Mouse (Mus musculus): ENCODE measurements at regions not wholly inside any gene's neighbourhood (a gene's known extent, or its start where the extent isn't known, plus 50 kb on each side); places are given as distances from the start of the nearest gene placed in this dataset.

- Histone ChIP-seq H3K4me1 (ENCODE audit: control insufficient read depth, insufficient read depth, low read length) (no peaks in the 10 kb centered on the region), H3K27me3 (ENCODE audit: control insufficient read depth, insufficient read depth, low read length) (no peaks in the 10 kb centered on the region), H3K36me3 (ENCODE audit: control insufficient read depth, insufficient read depth, low read length) (no peaks in the 10 kb centered on the region), H3K4me2 (replicated peaks; ENCODE audit: low read depth, low read length) (no peak overlapping the region), H3K27ac (ENCODE audit: low read depth, low read length) (no peak overlapping the region), H3K9me3 (ENCODE audit: control insufficient read depth, low read length) (no peaks in the 10 kb centered on the region), H3K9ac (ENCODE audit: low read depth, low read length) (no peak overlapping the region), H3K4me3 (ENCODE audit: low read length) (no peak overlapping the region)
- no peak for ATAC-seq (ENCODE audit: low FRiP score, low TSS enrichment)
- WGBS, result 47% methylated on average over 8 of the region's 8 CpGs
Observed at GRCm38 (mm10) chr2:75512422-75513170, 146.5 kb upstream of the Hnrnpa3 start.

GRCm38 (mm10) chr2:75514171-75514570 lies 144.9 kb upstream of the Hnrnpa3 start:
- no peak overlapping the region for H3K4me2 ChIP-seq (replicated peaks; ENCODE audit: low read depth, low read length)
- no peak overlapping the region for H3K4me3 ChIP-seq (ENCODE audit: low read length)
- no peak overlapping the region for H3K27ac ChIP-seq (ENCODE audit: low read depth, low read length)
- no peak for ATAC-seq (ENCODE audit: low FRiP score, low TSS enrichment)
- no peak overlapping the region for H3K9ac ChIP-seq (ENCODE audit: low read depth, low read length)
- H3K4me1 ChIP-seq (ENCODE audit: control insufficient read depth, insufficient read depth, low read length), result no peaks in the 10 kb centered on the region
- H3K27me3 ChIP-seq (ENCODE audit: control insufficient read depth, insufficient read depth, low read length), result no peaks in the 10 kb centered on the region
- no peaks in the 10 kb centered on the region for H3K36me3 ChIP-seq (ENCODE audit: control insufficient read depth, insufficient read depth, low read length)
- WGBS, result 57% methylated on average over 6 of the region's 6 CpGs
- no peaks in the 10 kb centered on the region for H3K9me3 ChIP-seq (ENCODE audit: control insufficient read depth, low read length)

DNA sequence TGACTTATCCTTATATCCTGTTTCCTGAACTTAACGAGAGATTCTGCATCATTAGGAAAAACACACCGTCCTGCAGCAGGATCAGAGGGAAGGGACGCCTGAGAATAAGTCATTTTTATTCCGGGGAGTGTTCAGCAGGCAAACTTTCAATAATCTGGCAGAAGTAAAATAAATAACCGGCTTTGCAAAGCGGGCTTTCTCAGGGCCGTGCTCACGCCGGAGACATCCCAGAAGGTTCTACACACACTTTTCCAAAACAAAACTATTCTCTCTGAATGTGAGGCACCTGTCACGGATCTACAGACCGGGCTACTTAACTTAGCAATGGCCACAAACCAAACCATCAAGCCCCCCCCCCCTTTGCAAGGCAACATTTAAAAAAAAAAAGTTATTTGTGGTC lies 142.8 kb upstream of the Hnrnpa3 start:
- no peak for ATAC-seq (ENCODE audit: low FRiP score, low TSS enrichment)
- no peaks in the 10 kb centered on the region for H3K36me3 ChIP-seq (ENCODE audit: control insufficient read depth, insufficient read depth, low read length)
- H3K27ac ChIP-seq (ENCODE audit: low read depth, low read length), result no peak overlapping the region
- 29% methylated on average over 11 of the region's 11 CpGs for WGBS
- H3K4me1 ChIP-seq (ENCODE audit: control insufficient read depth, insufficient read depth, low read length), result no peaks in the 10 kb centered on the region
- H3K4me2 ChIP-seq (replicated peaks; ENCODE audit: low read depth, low read length), result no peak overlapping the region
- no peak overlapping the region for H3K9ac ChIP-seq (ENCODE audit: low read depth, low read length)
- no peak overlapping the region for H3K4me3 ChIP-seq (ENCODE audit: low read length)
- no peaks in the 10 kb centered on the region for H3K27me3 ChIP-seq (ENCODE audit: control insufficient read depth, insufficient read depth, low read length)
- H3K9me3 ChIP-seq (ENCODE audit: control insufficient read depth, low read length), result no peaks in the 10 kb centered on the region

DNA sequence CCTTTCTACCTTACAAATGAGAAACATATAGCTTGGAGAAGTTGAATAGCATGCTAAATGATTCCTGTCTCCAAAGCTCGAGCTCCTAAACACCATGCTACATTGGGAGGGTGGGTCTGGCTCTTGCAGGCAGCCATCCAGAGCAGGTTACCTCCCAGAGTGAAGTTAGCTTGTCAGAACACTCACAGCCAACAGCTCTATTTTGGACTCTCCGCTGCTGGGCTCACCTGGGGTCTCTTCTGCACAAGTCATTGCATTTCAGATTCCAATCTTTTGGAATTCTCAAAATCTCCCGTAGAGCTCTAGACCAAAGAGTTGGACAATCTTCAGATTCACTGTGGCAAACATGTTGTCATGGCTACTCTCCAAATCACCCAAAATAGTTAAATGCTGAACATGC lies 142.0 kb upstream of the Hnrnpa3 start:
- Histone ChIP-seq H3K27ac (ENCODE audit: low read depth, low read length) (no peak overlapping the region), H3K4me1 (ENCODE audit: control insufficient read depth, insufficient read depth, low read length) (no peaks in the 10 kb centered on the region), H3K9me3 (ENCODE audit: control insufficient read depth, low read length) (no peaks in the 10 kb centered on the region), H3K27me3 (ENCODE audit: control insufficient read depth, insufficient read depth, low read length) (no peaks in the 10 kb centered on the region), H3K4me3 (ENCODE audit: low read length) (no peak overlapping the region), H3K36me3 (ENCODE audit: control insufficient read depth, insufficient read depth, low read length) (no peaks in the 10 kb centered on the region), H3K4me2 (replicated peaks; ENCODE audit: low read depth, low read length) (no peak overlapping the region), H3K9ac (ENCODE audit: low read depth, low read length) (no peak overlapping the region)
- WGBS, result 85% methylated on average over 3 of the region's 3 CpGs
- ATAC-seq (ENCODE audit: low FRiP score, low TSS enrichment), result no peak

GRCm38 (mm10) chr2:75518607-75519006 lies 140.5 kb upstream of the Hnrnpa3 start:
- no peak for ATAC-seq (ENCODE audit: low FRiP score, low TSS enrichment)
- WGBS, result 51% methylated on average over 1 of the region's 1 CpGs

DNA sequence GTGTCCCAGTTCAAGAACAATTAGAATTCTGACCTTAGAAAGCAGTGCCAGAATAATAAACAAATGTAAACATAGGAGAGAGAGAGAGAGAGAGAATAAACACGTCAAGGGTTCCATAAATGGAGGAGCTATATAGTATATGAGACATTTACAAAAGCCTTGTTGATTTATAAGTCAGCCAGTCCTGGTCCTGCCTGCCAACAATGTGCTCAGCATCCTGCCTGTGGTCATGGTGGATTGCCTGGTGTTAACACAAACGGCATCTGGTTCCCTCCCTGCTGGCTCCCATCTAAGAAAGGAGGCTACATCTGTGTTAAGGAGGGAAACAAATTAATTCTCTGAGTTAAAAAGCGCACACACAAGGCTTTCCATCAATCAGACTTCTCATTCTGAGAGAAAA lies 133.5 kb upstream of the Hnrnpa3 start:
- Histone ChIP-seq H3K4me3 (ENCODE audit: low read length) (no peak overlapping the region), H3K27me3 (ENCODE audit: control insufficient read depth, insufficient read depth, low read length) (no peaks in the 10 kb centered on the region), H3K9ac (ENCODE audit: low read depth, low read length) (no peak overlapping the region), H3K4me2 (replicated peaks; ENCODE audit: low read depth, low read length) (no peak overlapping the region), H3K36me3 (ENCODE audit: control insufficient read depth, insufficient read depth, low read length) (no peaks in the 10 kb centered on the region), H3K4me1 (ENCODE audit: control insufficient read depth, insufficient read depth, low read length) (no peaks in the 10 kb centered on the region), H3K9me3 (ENCODE audit: control insufficient read depth, low read length) (no peaks in the 10 kb centered on the region), H3K27ac (ENCODE audit: low read depth, low read length) (no peak overlapping the region)
- no peak for ATAC-seq (ENCODE audit: low FRiP score, low TSS enrichment)
- WGBS, result 45% methylated on average over 3 of the region's 3 CpGs

More at GRCm38 (mm10) chr2:75518607-75519006, 140.5 kb upstream of the Hnrnpa3 start:
- no peaks in the 10 kb centered on the region for H3K4me1 ChIP-seq (ENCODE audit: control insufficient read depth, insufficient read depth, low read length)
- no peaks in the 10 kb centered on the region for H3K9me3 ChIP-seq (ENCODE audit: control insufficient read depth, low read length)
- H3K4me2 ChIP-seq (replicated peaks; ENCODE audit: low read depth, low read length), result no peak overlapping the region
- H3K36me3 ChIP-seq (ENCODE audit: control insufficient read depth, insufficient read depth, low read length), result no peaks in the 10 kb centered on the region
- no peaks in the 10 kb centered on the region for H3K27me3 ChIP-seq (ENCODE audit: control insufficient read depth, insufficient read depth, low read length)
- no peak overlapping the region for H3K4me3 ChIP-seq (ENCODE audit: low read length)
- no peak overlapping the region for H3K9ac ChIP-seq (ENCODE audit: low read depth, low read length)
- H3K27ac ChIP-seq (ENCODE audit: low read depth, low read length), result no peak overlapping the region

DNA sequence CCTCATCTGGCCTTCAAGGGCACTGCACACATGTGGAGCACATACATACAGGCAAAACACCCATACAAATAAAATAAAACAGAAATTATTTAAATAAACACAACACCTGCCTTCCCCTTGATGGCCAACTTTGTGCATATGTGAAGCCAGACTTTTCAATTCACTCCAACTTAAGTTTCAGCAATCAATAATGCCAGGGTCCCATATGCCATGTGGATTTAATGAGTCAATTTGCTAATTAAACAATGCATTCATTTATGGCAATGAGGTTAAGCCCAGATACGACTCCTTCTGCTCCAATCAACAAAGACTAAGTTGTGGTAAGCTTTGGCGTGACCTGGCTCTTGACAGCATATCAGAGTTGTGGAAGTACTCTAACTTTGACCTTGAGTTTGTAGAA lies 130.4 kb upstream of the Hnrnpa3 start:
- Histone ChIP-seq H3K4me2 (replicated peaks; ENCODE audit: low read depth, low read length) (no peak overlapping the region), H3K9ac (ENCODE audit: low read depth, low read length) (no peak overlapping the region), H3K4me3 (ENCODE audit: low read length) (no peak overlapping the region), H3K27me3 (ENCODE audit: control insufficient read depth, insufficient read depth, low read length) (no peaks in the 10 kb centered on the region), H3K9me3 (ENCODE audit: control insufficient read depth, low read length) (no peaks in the 10 kb centered on the region), H3K36me3 (ENCODE audit: control insufficient read depth, insufficient read depth, low read length) (no peaks in the 10 kb centered on the region), H3K4me1 (ENCODE audit: control insufficient read depth, insufficient read depth, low read length) (no peaks in the 10 kb centered on the region), H3K27ac (ENCODE audit: low read depth, low read length) (no peak overlapping the region)
- no peak for ATAC-seq (ENCODE audit: low FRiP score, low TSS enrichment)
- WGBS, result 93% methylated on average over 2 of the region's 2 CpGs

DNA sequence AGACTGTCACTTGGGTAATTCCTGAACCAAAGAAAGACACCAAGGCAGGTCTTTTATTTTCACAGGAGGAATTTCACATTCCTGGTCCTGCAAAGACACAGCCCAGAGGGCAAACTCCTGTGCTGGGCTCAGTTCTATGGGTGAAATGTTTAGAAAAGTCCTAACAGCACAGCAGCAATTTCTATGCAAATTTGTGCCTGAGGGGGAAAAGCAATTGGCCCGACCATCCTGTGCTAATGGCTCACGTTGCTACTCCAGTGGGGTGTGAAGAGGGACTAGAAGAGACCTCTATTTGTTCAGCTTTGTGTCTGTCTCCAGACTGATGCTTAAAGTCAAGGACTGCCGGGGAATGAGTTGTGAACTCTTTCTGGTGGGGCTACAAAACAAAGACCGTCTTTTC lies 120.9 kb upstream of the Hnrnpa3 start:
- Histone ChIP-seq H3K27ac (ENCODE audit: low read depth, low read length) (no peak overlapping the region), H3K9ac (ENCODE audit: low read depth, low read length) (no peak overlapping the region), H3K27me3 (ENCODE audit: control insufficient read depth, insufficient read depth, low read length) (no peaks in the 10 kb centered on the region), H3K4me3 (ENCODE audit: low read length) (no peak overlapping the region), H3K4me2 (replicated peaks; ENCODE audit: low read depth, low read length) (no peak overlapping the region), H3K4me1 (ENCODE audit: control insufficient read depth, insufficient read depth, low read length) (no peaks in the 10 kb centered on the region; the same call in 1 of the 2 replicates), H3K36me3 (ENCODE audit: control insufficient read depth, insufficient read depth, low read length) (no peaks in the 10 kb centered on the region), H3K9me3 (ENCODE audit: control insufficient read depth, low read length) (no peaks in the 10 kb centered on the region)
- no peak for ATAC-seq (ENCODE audit: low FRiP score, low TSS enrichment)
- 19% methylated on average over 4 of the region's 4 CpGs for WGBS

GRCm38 (mm10) chr2:75539726-75540125 lies 119.3 kb upstream of the Hnrnpa3 start:
- Histone ChIP-seq H3K27ac (ENCODE audit: low read depth, low read length) (no peak overlapping the region), H3K9me3 (ENCODE audit: control insufficient read depth, low read length) (no peaks in the 10 kb centered on the region), H3K36me3 (ENCODE audit: control insufficient read depth, insufficient read depth, low read length) (no peaks in the 10 kb centered on the region), H3K4me3 (ENCODE audit: low read length) (no peak overlapping the region), H3K27me3 (ENCODE audit: control insufficient read depth, insufficient read depth, low read length) (no peaks in the 10 kb centered on the region; the same call in 1 of the 2 replicates), H3K9ac (ENCODE audit: low read depth, low read length) (no peak overlapping the region), H3K4me1 (ENCODE audit: control insufficient read depth, insufficient read depth, low read length) (no peaks in the 10 kb centered on the region; the same call in 1 of the 2 replicates), H3K4me2 (replicated peaks; ENCODE audit: low read depth, low read length) (no peak overlapping the region)
- 94% methylated on average over 6 of the region's 6 CpGs for WGBS
- no peak for ATAC-seq (ENCODE audit: low FRiP score, low TSS enrichment)
